Comparison of ENCODE assay signal across 25 mouse cellular contexts in the genomic region with DNA sequence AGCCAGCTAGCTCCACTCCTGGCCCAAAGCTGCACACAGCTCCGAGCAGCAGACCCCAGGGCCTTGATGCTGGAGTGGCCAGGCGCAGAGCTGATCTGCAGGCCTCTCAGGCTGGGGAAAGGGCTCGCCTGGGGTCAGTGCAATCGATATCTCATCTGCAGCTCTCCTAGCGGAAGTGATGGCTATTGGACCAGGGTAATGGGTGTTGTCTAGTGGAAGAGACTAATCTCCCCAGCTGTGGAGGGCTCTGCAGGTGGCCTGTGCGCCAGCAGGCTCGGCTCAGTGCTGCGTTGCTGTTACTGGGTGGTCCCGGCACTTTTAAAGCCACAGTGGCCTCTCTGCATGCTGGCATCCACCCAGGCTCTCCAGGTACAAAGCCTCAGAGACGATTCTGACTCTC. TPM values are rescaled to one million over a fixed set of nuclear protein-coding genes. Genes with fewer than 3 reads are reported as not detected.
DNase-seq lines count a peak whose midpoint lies in the region; ATAC-seq and TF ChIP-seq lines count a peak whose summit lies in the region.
"Had no signal": no experiment of that assay in that cellular context is flagged by ENCODE, and none has a peak within 500 bp of the region (broad histone marks: within the 10 kb centered on the region; RNA-seq: fewer than 3 reads in every experiment).

No protein-coding gene starts in this region.

- no peak for DNase-seq in forebrain, postnatal 0 days
- DNase-seq in liver, embryonic 13.5 days = no peak
- no peak for DNase-seq in liver
- peak; percentile 47 for DNase-seq in embryo, embryonic 11 days
- no peak for DNase-seq in left cerebral cortex, adult 9 months (ENCODE audit: low spot score in 2 of 2)
- DNase-seq: adrenal gland, postnatal 25 days; cerebellum, adult 11-12 months; cerebellum, postnatal 25 days; gastrocnemius, postnatal 10 days; heart, adult 11 months; heart, postnatal 14 days; kidney, postnatal 10 days; right cerebral cortex, postnatal 14 days; spleen, adult 18-20 months had no signal

- WGBS in forebrain, embryonic 13.5 days = 10% methylated on average over 10 of the region's 10 CpGs
- 18% methylated on average over 10 of the region's 10 CpGs for WGBS in forebrain, postnatal 0 days
- WGBS in liver, embryonic 13.5 days (ENCODE audit: insufficient replicate concordance) = 40% methylated on average over 10 of the region's 10 CpGs
- WGBS in neural tube, embryonic 13.5 days = 18% methylated on average over 10 of the region's 10 CpGs

- H3K4me1 ChIP-seq in forebrain, embryonic 13.5 days = no peaks in the 10 kb centered on the region
- H3K4me1 ChIP-seq in forebrain, postnatal 0 days (ENCODE audit: insufficient read depth) = no peaks in the 10 kb centered on the region
- peaks cover 4% of the 10 kb centered on the region; the same call in 1 of the 2 replicates for H3K4me1 ChIP-seq in liver, embryonic 13.5 days (replicated peaks)
- peaks cover 13% of the 10 kb centered on the region for H3K4me1 ChIP-seq in neural tube, embryonic 13.5 days (replicated peaks)
- H3K4me1 ChIP-seq: heart, embryonic 12.5 days; liver, embryonic 15.5 days; midbrain, embryonic 15.5 days; stomach, embryonic 15.5 days had no signal

- H3K4me2 ChIP-seq in forebrain, embryonic 13.5 days = no peak overlapping the region
- no peak overlapping the region for H3K4me2 ChIP-seq in forebrain, postnatal 0 days (ENCODE audit: low read depth)
- H3K4me2 ChIP-seq in liver, embryonic 13.5 days = no peak overlapping the region
- H3K4me2 ChIP-seq in neural tube, embryonic 13.5 days = no peak overlapping the region
- H3K4me2 ChIP-seq: embryonic facial prominence, embryonic 13.5 days; heart, embryonic 12.5 days; liver, embryonic 15.5 days; midbrain, embryonic 15.5 days; stomach, embryonic 15.5 days had no signal

- peaks cover 57% of the 10 kb centered on the region for H3K27me3 ChIP-seq in forebrain, embryonic 13.5 days
- no peaks in the 10 kb centered on the region for H3K27me3 ChIP-seq in forebrain, postnatal 0 days (ENCODE audit: insufficient read depth, low read length)
- no peaks in the 10 kb centered on the region for H3K27me3 ChIP-seq in liver, embryonic 13.5 days
- peaks cover 65% of the 10 kb centered on the region for H3K27me3 ChIP-seq in neural tube, embryonic 13.5 days
- H3K27me3 ChIP-seq: CH12.LX; liver, embryonic 15.5 days; stomach, embryonic 15.5 days had no signal

- no peaks in the 10 kb centered on the region for H3K9me3 ChIP-seq in forebrain, embryonic 13.5 days (replicated peaks)
- no peaks in the 10 kb centered on the region for H3K9me3 ChIP-seq in forebrain, postnatal 0 days (ENCODE audit: low read length)
- H3K9me3 ChIP-seq in liver, embryonic 13.5 days (replicated peaks) = no peaks in the 10 kb centered on the region
- H3K9me3 ChIP-seq in neural tube, embryonic 13.5 days = no peaks in the 10 kb centered on the region
- H3K9me3 ChIP-seq: embryonic facial prominence, embryonic 13.5 days; heart, embryonic 12.5 days; liver, embryonic 15.5 days; midbrain, embryonic 15.5 days; stomach, embryonic 15.5 days had no signal

- H3K36me3 ChIP-seq in forebrain, embryonic 13.5 days (ENCODE audit: poor library complexity, severe bottlenecking) = no peaks in the 10 kb centered on the region
- no peaks in the 10 kb centered on the region for H3K36me3 ChIP-seq in forebrain, postnatal 0 days (ENCODE audit: insufficient read depth)
- H3K36me3 ChIP-seq in liver, embryonic 13.5 days = no peaks in the 10 kb centered on the region
- H3K36me3 ChIP-seq in neural tube, embryonic 13.5 days = no peaks in the 10 kb centered on the region
- H3K36me3 ChIP-seq: embryonic facial prominence, embryonic 13.5 days; heart, embryonic 12.5 days; liver, embryonic 15.5 days; midbrain, embryonic 15.5 days; stomach, embryonic 15.5 days had no signal

- TF ChIP-seq CTCF in forebrain, postnatal 0 days (IDR thresholded peaks at IDR 0.05; ENCODE audit: low read depth) = no peak

- peak overlapping the region; percentile 34; the same call in 1 of the 2 replicates for H3K9ac ChIP-seq in forebrain, embryonic 13.5 days
- no peak overlapping the region for H3K9ac ChIP-seq in forebrain, postnatal 0 days
- no peak overlapping the region for H3K9ac ChIP-seq in liver, embryonic 13.5 days
- peak overlapping the region; percentile 47; the same call in 1 of the 2 replicates for H3K9ac ChIP-seq in neural tube, embryonic 13.5 days
- H3K9ac ChIP-seq: embryonic facial prominence, embryonic 13.5 days; heart, embryonic 12.5 days; liver, embryonic 15.5 days; midbrain, embryonic 15.5 days; stomach, embryonic 15.5 days had no signal

- no peak overlapping the region for H3K4me3 ChIP-seq in forebrain, embryonic 13.5 days
- no peak overlapping the region for H3K4me3 ChIP-seq in forebrain, postnatal 0 days (ENCODE audit: low read depth, low read length)
- no peak overlapping the region for H3K4me3 ChIP-seq in liver, embryonic 13.5 days (replicated peaks)
- H3K4me3 ChIP-seq in neural tube, embryonic 13.5 days = no peak overlapping the region
- H3K4me3 ChIP-seq: embryonic facial prominence, embryonic 13.5 days; heart, embryonic 12.5 days; liver, embryonic 15.5 days; midbrain, embryonic 15.5 days; stomach, embryonic 15.5 days had no signal

- ATAC-seq in forebrain, embryonic 13.5 days = no peak
- no peak for ATAC-seq in forebrain, postnatal 0 days
- ATAC-seq in liver, embryonic 13.5 days (ENCODE audit: low read depth) = 0 out of 2 replicates have a peak, but pooled peaks have one; percentile 26
- ATAC-seq in neural tube, embryonic 13.5 days (ENCODE audit: low read depth) = no peak
- ATAC-seq: hindbrain, postnatal 0 days; intestine, postnatal 0 days; midbrain, embryonic 15.5 days had no signal

- H3K27ac ChIP-seq in forebrain, embryonic 13.5 days = no peak overlapping the region
- H3K27ac ChIP-seq in forebrain, postnatal 0 days (ENCODE audit: low read depth, low read length) = no peak overlapping the region
- H3K27ac ChIP-seq in liver, embryonic 13.5 days = no peak overlapping the region
- H3K27ac ChIP-seq in neural tube, embryonic 13.5 days (replicated peaks) = no peak overlapping the region
- H3K27ac ChIP-seq: embryonic facial prominence, embryonic 13.5 days; hindbrain, postnatal 0 days; liver, embryonic 15.5 days; macrophage; midbrain, embryonic 15.5 days; stomach, embryonic 15.5 days had no signal

RNA-seq across cellular contexts. Expression of gene Fubp3, which starts 46.7 kb away (rescaled TPM):
- 72.7 and 76.5 TPM in 2 replicates for polyA plus RNA-seq in forebrain, embryonic 13.5 days (2015; fragmentation: Nextera tagmentation; extraction: Ambion mirVana)
- total RNA-seq in forebrain, postnatal 0 days (2014; rRNA removed) = 29.9 and 31.5 TPM in 2 replicates
- 26.6 and 38.7 TPM in 2 replicates for polyA plus RNA-seq in forebrain, postnatal 0 days (2015; fragmentation: Nextera tagmentation; extraction: Ambion mirVana)
- polyA plus RNA-seq in liver, embryonic 13.5 days (2015; fragmentation: Nextera tagmentation; extraction: Ambion mirVana) = 28.3 and 37.4 TPM in 2 replicates
- polyA plus RNA-seq in neural tube, embryonic 13.5 days (2015; fragmentation: Nextera tagmentation; extraction: Ambion mirVana) = 64.2 and 70.8 TPM in 2 replicates

RNA-seq across cellular contexts. Expression of gene Ass1, which starts 55.8 kb away (rescaled TPM):
- 5.6 and 5.9 TPM in 2 replicates for polyA plus RNA-seq in forebrain, embryonic 13.5 days (2015; fragmentation: Nextera tagmentation; extraction: Ambion mirVana)
- total RNA-seq in forebrain, postnatal 0 days (2014; rRNA removed) = 16.2 and 18.0 TPM in 2 replicates
- polyA plus RNA-seq in forebrain, postnatal 0 days (2015; fragmentation: Nextera tagmentation; extraction: Ambion mirVana) = 11.8 and 17.9 TPM in 2 replicates
- 75.3 and 87.1 TPM in 2 replicates for polyA plus RNA-seq in liver, embryonic 13.5 days (2015; fragmentation: Nextera tagmentation; extraction: Ambion mirVana)
- 12.5 and 14.8 TPM in 2 replicates for polyA plus RNA-seq in neural tube, embryonic 13.5 days (2015; fragmentation: Nextera tagmentation; extraction: Ambion mirVana)

Comparison
In these comparisons a context has a peak if more than half of its experiments do, and no peak if none do; other contexts are left out.
1. H3K9ac ChIP-seq: peak in forebrain, embryonic 13.5 days (single experiment) and neural tube, embryonic 13.5 days (single experiment); none in forebrain, postnatal 0 days (single experiment) and liver, embryonic 13.5 days (single experiment).